Comparison of ENCODE assay signal across 7 mouse cellular contexts in the genomic region with DNA sequence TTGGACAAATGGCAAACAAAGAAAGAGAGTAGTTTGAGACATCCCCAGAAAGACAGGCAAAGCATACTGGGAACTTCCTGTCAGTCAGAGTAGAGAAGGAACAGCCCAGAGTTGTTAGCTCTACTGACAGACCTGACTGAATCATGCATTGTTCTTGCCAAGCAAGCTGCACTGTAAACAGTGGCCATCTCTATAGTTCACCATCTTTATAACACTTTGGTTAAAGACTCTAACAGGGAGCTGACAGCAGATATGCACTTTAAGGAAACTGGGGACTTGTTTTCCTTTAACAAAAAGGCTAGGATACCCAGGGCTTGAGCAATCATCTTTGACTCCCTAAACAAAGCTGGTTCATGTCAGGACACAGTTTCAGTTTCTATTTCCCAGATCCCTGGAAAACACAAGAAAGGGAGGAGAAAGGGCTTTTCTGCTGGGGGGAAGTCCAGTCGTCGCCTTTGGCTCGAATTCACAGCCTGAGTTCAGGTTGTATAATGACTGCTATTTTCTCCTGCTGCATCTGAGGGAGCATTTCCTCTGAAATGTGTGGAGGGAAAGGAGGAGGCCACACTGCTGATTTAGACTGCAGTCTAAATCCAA. TPM values are rescaled to one million over a fixed set of nuclear protein-coding genes. Genes with fewer than 3 reads are reported as not detected.
DNase-seq lines count a peak whose midpoint lies in the region; ATAC-seq and TF ChIP-seq lines count a peak whose summit lies in the region.

Gene Gbp3, plus strand, starts transcription at position 395 of the 597 bp plus-strand sequence.

- H3K4me1 ChIP-seq in forebrain, embryonic 13.5 days = peaks cover 5% of the 10 kb centered on the region; the same call in 1 of the 2 replicates
- H3K4me1 ChIP-seq in hindbrain, embryonic 14.5 days (replicated peaks; ENCODE audit: control insufficient read depth, insufficient read depth, low read length) = 0 out of 2 replicates have a peak, but pooled peaks cover 3% of the 10 kb centered on the region
- H3K4me1 ChIP-seq in liver, embryonic 11.5 days (replicated peaks; ENCODE audit: control insufficient read depth, insufficient read depth, low read length) = no peaks in the 10 kb centered on the region

- H3ac ChIP-seq in myocyte (ENCODE audit: control insufficient read depth, insufficient read length) = no peak within 1 kb of the TSS

- H3K27me3 ChIP-seq in forebrain, embryonic 13.5 days = no peaks in the 10 kb centered on the region
- H3K27me3 ChIP-seq in hindbrain, embryonic 14.5 days (ENCODE audit: control insufficient read depth, insufficient read depth, low read length) = no peaks in the 10 kb centered on the region
- no peaks in the 10 kb centered on the region for H3K27me3 ChIP-seq in liver, embryonic 11.5 days (replicated peaks; ENCODE audit: control insufficient read depth, insufficient read depth, low read length)
- H3K27me3 ChIP-seq in myocyte (ENCODE audit: control insufficient read depth, insufficient read depth, insufficient read length) = no peaks in the 10 kb centered on the region

- H3K9me3 ChIP-seq in forebrain, embryonic 13.5 days (replicated peaks) = no peaks in the 10 kb centered on the region
- H3K9me3 ChIP-seq in hindbrain, embryonic 14.5 days (ENCODE audit: control insufficient read depth, low read length) = no peaks in the 10 kb centered on the region
- H3K9me3 ChIP-seq in liver, embryonic 11.5 days (ENCODE audit: control insufficient read depth, low read length) = no peaks in the 10 kb centered on the region

- DNase-seq in CD4-positive, CD25-positive, alpha-beta regulatory T cell, adult 2 months (ENCODE audit: low read depth, low spot score) = peak; percentile 56
- peak; percentile 18 for DNase-seq in MEL-GATA-1-ER (ENCODE audit: extremely low read depth, low read depth)
- no peak for DNase-seq in hindbrain, embryonic 14.5 days (ENCODE audit: low spot score)
- no peak for DNase-seq in liver, embryonic 11.5 days (ENCODE audit: low spot score)
- no peak for DNase-seq in testis, postnatal 14 days (ENCODE audit: low spot score)

- H3K9ac ChIP-seq in forebrain, embryonic 13.5 days = peak within 1 kb of the TSS; percentile 38; the same call in 1 of the 2 replicates
- H3K9ac ChIP-seq in hindbrain, embryonic 14.5 days = no peak within 1 kb of the TSS
- no peak within 1 kb of the TSS; the same call in 1 of the 2 replicates for H3K9ac ChIP-seq in liver, embryonic 11.5 days (ENCODE audit: low read depth, low read length)

- peak within 1 kb of the TSS; percentile 28 for H3K4me3 ChIP-seq in forebrain, embryonic 13.5 days
- H3K4me3 ChIP-seq in hindbrain, embryonic 14.5 days (replicated peaks; ENCODE audit: low read length) = peak within 1 kb of the TSS; percentile 13; the same call in 1 of the 2 replicates
- H3K4me3 ChIP-seq in liver, embryonic 11.5 days (ENCODE audit: low read depth, low read length) = peak within 1 kb of the TSS; percentile 38
- peak within 1 kb of the TSS; percentile 22 for H3K4me3 ChIP-seq in myocyte

- WGBS in forebrain, embryonic 13.5 days = 33% methylated on average over 3 of the region's 3 CpGs
- 37% methylated on average over 3 of the region's 3 CpGs for WGBS in hindbrain, embryonic 14.5 days
- 21% methylated on average over 3 of the region's 3 CpGs for WGBS in liver, embryonic 11.5 days

- H3K4me2 ChIP-seq in forebrain, embryonic 13.5 days = peak within 1 kb of the TSS; percentile 45
- H3K4me2 ChIP-seq in hindbrain, embryonic 14.5 days (replicated peaks) = peak within 1 kb of the TSS; percentile 39
- H3K4me2 ChIP-seq in liver, embryonic 11.5 days = peak within 1 kb of the TSS; percentile 54
- peak within 1 kb of the TSS; percentile 93 for H3K4me2 ChIP-seq in myocyte (ENCODE audit: low read depth)

- H3K36me3 ChIP-seq in forebrain, embryonic 13.5 days (ENCODE audit: poor library complexity, severe bottlenecking) = no peaks in the 10 kb centered on the region
- H3K36me3 ChIP-seq in hindbrain, embryonic 14.5 days (replicated peaks; ENCODE audit: control insufficient read depth, insufficient read depth) = no peaks in the 10 kb centered on the region
- H3K36me3 ChIP-seq in liver, embryonic 11.5 days (ENCODE audit: control insufficient read depth, insufficient read depth, low read length) = no peaks in the 10 kb centered on the region
- no peaks in the 10 kb centered on the region for H3K36me3 ChIP-seq in myocyte (ENCODE audit: control insufficient read depth, insufficient read depth)

- TF ChIP-seq POLR2A in myocyte (IDR thresholded peaks at IDR 0.05; ENCODE audit: insufficient read length, low read depth) = no peak

- ATAC-seq in forebrain, embryonic 13.5 days = no peak
- ATAC-seq in hindbrain, embryonic 14.5 days (ENCODE audit: low FRiP score) = no peak
- no peak for ATAC-seq in liver, embryonic 11.5 days (replicated peaks; ENCODE audit: low FRiP score)

- no peaks in the 10 kb centered on the region for H3K79me2 ChIP-seq in myocyte (ENCODE audit: control insufficient read depth, insufficient read depth)

- no peak within 1 kb of the TSS for H3K27ac ChIP-seq in forebrain, embryonic 13.5 days
- no peak within 1 kb of the TSS for H3K27ac ChIP-seq in hindbrain, embryonic 14.5 days
- H3K27ac ChIP-seq in liver, embryonic 11.5 days (ENCODE audit: low read depth, low read length) = no peak within 1 kb of the TSS

TF ChIP-seq in myocyte, 11 proteins besides CTCF, POLR2A, EP300 and RAD21:
- TF ChIP-seq REST (IDR thresholded peaks at IDR 0.05; ENCODE audit: insufficient read depth, insufficient read length) = no peak
- TF ChIP-seq TCF12 (IDR thresholded peaks at IDR 0.05; ENCODE audit: insufficient read depth, poor library complexity, severe bottlenecking) = no peak
- no peak for TF ChIP-seq MAX (IDR thresholded peaks at IDR 0.05; ENCODE audit: low read depth)
- TF ChIP-seq USF1 (IDR thresholded peaks at IDR 0.05; ENCODE audit: low read depth) = no peak
- TF ChIP-seq TCF3 (IDR thresholded peaks at IDR 0.05; ENCODE audit: insufficient read length, low read depth) = no peak
- TF ChIP-seq E2F4 (IDR thresholded peaks at IDR 0.05; ENCODE audit: insufficient read depth) = no peak
- no peak for TF ChIP-seq CEBPB (IDR thresholded peaks at IDR 0.05; ENCODE audit: insufficient read depth, poor library complexity, severe bottlenecking)
- TF ChIP-seq MYOD1 (IDR thresholded peaks at IDR 0.05; ENCODE audit: control insufficient read depth in 1 of 3, insufficient read length in 2 of 3, low read depth in 2 of 3) = no peak
- TF ChIP-seq SRF (IDR thresholded peaks at IDR 0.05; ENCODE audit: control insufficient read depth, insufficient read length, low read depth) = no peak
- no peak for TF ChIP-seq MYOG (IDR thresholded peaks at IDR 0.05; ENCODE audit: control insufficient read depth in 1 of 3, insufficient read depth in 1 of 3, insufficient read length in 2 of 3, low read depth in 2 of 3)
- no peak for TF ChIP-seq POLR2AphosphoS2 (IDR thresholded peaks at IDR 0.05; ENCODE audit: insufficient read length, low read depth)

RNA-seq across cellular contexts. Expression of gene Gbp3, which starts in this region (rescaled TPM):
- 0.39 and 0.54 TPM in 2 replicates for polyA plus RNA-seq in forebrain, embryonic 13.5 days (2015; fragmentation: Nextera tagmentation; extraction: Ambion mirVana)
- polyA plus RNA-seq in hindbrain, embryonic 14.5 days (2014; fragmentation: Nextera tagmentation; extraction: Ambion mirVana) = 0.65 and 1.7 TPM in 2 replicates
- polyA plus RNA-seq in liver, embryonic 11.5 days (2014; fragmentation: Nextera tagmentation; extraction: Ambion mirVana) = 0.58 and 0.90 TPM in 2 replicates
- 0.11 TPM for polyA plus RNA-seq in myocyte (2012; fragmentation: generic; extraction: Trizol)

Comparison
In these comparisons a context has a peak if more than half of its experiments do, and no peak if none do; other contexts are left out.
1. DNase-seq: peak in CD4-positive, CD25-positive, alpha-beta regulatory T cell, adult 2 months (single experiment) and MEL-GATA-1-ER (single experiment); none in hindbrain, embryonic 14.5 days (single experiment), liver, embryonic 11.5 days (single experiment) and testis, postnatal 14 days (single experiment).
2. H3K4me2 ChIP-seq: peak in every context shown above with its lines; median percentile 93 in myocyte; 54 in liver, embryonic 11.5 days; 45 in forebrain, embryonic 13.5 days; 39 in hindbrain, embryonic 14.5 days.
3. Peak in every context shown above with its lines, with median percentiles within 50 percentile points of each other: H3K4me3 ChIP-seq.